Mouse (Mus musculus) kidney, postnatal 36 days (tissue): ENCODE measurements at regions not wholly inside any gene's neighbourhood (a gene's known extent, or its start where the extent isn't known, plus 50 kb on each side); places are given as distances from the start of the nearest gene placed in this dataset.

Source experiments
- DNase-seq, 2 experiments: peaks; one replicate each; pipeline ENCODE4 v3.0.0; 2021 to 2022; ENCODE audit warnings: mixed read lengths in 2 of 2

DNA sequence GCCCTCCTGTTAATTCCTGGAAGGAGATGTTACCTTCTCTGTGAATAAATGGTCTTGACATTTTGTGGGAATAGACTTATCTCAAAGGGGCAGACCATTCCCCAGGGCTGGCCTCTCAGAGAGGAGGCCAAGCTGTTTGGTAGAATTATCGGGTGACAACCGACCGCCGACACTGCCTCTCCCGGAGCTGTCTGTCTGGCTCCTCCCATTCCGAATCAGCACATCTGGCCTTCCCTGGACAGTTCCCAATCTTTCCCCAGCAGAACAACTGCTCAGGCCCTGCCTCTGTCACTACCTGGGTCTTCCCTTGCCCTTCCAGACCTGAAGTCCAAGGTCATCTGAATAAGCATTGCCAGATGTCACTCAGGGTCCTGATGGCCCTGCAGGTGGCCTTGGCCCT is 246.8 kb upstream of the Sdk2 start:
- DNase-seq = no peak

DNA sequence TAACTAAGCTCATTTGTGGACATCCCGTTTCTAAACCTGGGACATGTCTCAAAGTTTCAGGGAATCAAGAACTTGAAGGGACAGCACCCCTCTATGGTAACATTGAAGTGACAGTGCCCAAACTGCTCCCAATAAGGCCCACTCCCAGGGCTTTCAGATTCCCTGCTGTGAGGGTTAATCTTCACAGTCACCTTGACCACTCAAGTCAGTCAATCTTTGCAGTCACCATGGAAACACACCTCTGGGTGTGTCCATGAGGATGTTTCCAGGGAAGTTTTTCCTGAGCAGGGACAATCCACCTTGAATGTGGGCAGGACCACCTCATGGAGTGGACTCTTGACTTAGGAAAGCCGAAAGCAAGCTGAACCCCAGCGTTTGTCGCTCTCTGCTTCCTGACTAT is 244.8 kb upstream of the Sdk2 start:
- DNase-seq = no peak

DNA sequence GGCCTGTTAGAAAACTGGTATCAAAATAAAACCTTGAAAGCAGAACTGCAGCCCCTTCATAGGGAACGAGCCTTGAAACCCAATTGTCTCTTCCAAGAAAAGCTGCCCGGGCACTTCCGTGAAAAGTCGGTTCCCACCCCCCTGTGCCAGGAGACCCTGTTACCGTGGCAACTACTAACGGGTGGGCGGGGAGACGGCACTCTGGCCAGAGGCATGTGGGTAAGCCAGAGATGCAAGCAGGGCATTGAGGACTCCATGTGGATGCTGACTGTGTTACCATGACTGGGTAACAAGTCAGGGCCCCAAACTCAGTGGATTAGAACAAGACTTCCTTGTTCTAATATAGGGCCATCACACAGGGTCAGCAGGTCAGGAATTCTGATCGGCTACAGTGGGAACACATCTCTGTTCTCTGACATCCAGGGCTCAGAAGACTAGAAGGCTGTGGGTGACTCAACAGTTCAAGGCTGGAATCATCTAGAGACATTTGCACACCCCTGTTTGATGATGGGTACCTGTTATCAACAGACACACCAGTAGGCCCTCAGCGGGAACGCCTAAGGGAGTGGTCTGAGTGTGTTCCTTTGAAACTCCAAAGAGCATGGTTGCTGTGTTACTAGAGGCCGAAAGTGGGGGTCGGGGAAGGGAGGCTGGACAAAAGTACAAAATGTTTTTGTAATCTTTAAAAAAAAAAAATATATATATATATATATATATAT is 236.9 kb upstream of the Sdk2 start:
- DNase-seq = no peak

DNA sequence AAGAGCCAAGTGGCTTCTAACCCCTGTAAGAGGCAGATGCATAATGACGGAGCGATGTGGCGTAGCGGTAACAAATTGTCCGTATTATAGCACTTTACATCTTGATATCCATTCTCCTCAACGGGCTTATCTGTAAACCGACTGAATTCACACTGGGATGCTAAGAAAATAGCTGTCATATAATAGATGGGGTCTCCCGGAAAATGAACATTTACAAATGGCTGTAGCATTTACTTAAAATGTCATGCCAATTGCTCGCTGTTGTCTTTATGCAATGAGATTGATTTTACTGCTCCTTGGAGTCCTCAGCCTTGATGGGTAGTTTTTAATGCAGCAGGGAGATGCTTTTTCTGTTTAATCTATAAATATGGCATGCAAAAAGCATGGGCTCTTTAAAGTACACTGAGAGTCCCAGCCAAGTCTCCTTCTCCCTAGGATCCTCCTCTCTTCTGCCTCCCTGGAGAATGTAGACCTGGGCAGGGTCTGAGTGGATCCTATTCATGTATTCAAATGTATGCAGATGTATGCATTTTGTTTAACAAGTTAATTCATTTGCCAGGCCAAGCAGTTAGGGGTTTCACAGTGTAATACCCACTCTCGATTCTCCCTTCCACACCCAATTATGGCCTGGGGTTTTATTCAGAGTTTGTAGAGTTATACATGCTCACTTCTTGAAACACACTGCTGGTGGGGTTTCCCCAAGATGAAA is 233.9 kb upstream of the Sdk2 start:
- no peak for DNase-seq

DNA sequence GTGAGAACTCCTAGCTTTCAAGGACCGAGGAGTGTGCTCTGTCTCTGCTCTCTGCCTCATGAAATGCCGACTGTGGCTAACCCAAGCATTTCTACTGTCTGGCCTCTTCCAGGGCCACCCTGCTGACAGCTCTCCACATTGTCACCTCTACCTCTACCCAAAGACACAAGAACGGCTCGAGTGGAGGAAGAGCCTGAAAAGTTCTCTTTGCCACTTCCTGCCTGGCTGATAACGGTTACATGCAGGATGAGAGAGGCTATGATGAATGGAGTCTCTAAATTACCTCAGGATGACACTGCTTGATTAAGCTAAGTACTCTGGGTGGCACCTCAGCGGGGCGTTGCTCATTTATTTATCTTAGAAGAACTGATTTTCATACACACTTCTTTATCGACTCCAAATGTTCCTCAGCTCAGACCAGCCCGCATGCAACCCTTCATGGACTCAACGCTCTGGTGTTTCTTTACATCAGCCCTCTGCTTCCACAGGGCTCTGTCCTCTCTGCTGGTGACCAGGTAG is 230.0 kb upstream of the Sdk2 start:
- no peak for DNase-seq

DNA sequence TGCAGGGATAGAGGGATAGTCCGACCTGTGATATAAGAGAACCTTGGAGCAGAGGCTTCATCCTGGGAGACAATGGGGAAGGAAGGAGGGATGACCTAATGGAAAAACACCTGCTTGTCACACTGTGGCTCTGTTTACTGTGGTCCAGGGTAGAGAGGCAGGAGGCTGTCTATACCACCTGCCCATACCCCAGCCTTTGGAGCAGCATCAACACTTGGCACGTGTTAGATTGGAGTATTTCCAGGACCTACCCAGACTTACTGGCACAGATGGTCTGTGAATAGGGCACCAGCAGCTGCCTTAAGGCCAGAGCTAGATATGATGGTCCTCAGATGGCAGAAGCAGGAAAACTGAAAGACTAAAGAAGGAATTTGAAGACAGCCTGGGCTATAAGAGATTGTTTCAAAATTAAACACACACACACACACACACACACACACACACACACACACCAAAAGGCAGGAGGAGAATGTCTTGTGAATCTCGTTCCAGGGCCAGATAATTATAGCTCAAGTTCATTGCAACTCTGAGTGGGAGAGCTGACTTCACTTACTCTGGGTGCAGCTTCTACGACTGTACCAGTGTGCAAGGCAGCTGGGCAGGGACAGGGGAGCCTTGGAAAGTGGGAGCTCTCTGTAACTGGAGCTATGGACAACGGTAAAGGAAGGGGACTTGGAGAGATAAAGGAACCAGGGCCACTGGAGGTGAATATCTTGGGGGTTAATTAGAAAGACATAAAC is 227.8 kb upstream of the Sdk2 start:
- no peak for DNase-seq

DNA sequence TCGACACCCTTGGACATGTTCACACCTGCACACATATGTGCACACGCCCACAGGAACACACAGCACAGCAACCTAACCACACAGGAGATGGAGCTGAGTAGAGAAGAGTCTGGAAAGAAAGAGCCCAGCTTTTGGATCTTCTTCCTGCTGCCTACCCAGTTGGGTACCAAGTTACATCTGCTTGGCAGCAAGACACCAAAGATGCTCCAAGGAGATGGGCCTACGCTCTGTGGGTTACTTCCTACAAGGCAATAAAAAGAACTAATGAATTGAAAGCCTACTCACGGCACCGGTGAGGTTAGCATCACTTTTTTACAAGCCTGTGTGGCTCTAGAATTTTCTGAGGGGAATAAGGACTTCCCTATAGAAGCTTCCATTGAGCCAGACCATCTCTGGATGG is 224.4 kb upstream of the Sdk2 start:
- no peak for DNase-seq

DNA sequence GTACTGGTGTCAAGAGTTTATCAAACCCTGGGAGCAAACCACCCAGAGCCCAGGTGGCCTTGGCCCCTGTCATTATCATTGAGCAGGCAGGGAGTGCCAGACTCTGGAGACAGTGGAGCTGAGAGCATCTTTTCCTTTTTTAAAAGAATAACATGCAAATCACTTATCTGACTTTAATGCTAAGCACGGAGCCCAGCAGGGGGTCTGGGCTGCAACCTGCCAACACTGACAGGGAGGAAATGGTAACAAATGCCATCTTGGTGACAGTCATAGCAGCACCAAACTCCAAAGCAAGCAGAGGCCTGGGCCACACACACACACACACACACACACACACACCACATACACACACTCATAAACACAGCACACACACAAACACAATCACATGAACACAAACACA is 223.1 kb upstream of the Sdk2 start:
- DNase-seq = no peak

DNA sequence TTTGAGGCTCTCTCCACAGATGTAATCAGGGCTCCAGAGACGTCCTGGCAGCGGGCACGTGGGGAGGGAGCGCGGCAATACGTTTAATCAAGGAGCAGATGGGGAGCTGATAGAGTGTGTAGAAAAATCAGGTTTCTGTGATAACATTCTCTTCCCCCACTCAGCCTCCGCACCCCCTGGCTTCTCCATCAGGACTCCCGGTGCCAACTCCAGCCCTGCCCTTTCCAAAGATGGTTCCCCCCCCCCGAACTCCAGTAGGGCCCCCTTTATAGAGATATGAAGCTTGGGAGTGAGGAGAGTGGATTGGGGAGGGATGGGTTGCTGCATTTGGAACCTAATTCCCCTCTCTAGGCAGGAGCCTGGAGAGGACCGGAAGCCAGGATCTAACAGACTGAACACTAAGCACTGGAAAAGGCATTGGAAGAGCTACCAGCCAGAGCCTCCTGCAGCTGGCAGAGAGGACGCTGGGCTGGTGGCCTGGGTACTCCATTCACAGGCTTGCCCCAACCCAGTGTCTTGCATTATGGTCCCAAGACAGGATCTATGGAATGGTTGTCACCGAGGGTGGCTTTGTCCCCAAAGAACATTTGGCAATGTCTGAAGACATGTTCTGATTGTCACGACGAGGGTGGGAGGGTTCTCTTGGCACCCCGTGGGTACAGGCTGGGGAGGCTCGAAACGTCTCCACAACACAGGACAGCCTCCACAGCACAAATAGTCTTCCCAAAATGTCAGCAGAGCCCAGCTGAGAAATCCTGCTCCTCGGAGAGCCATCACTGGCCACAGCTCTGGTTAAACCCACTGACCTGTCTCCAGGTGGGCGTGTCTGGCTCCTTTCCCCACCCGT is 218.2 kb upstream of the Sdk2 start:
- DNase-seq = no peak

DNA sequence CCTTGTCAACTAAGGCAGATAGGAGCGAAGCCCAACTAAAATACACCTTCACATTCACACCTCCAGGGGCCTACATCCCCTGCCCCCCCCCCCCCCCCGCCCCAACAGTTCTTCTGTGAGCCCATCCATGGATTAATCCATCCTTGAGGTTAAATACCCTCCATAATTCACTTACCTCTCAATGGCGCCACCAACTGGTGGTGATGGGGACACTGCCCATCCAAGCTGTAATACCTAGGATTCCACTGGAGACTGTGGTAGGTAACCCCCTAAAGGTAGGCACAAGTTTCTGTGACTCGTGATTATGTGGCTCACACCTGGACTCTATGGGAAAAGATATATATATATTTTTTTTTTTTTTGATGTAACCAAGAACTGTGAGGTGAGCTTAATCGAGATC is 216.4 kb upstream of the Sdk2 start:
- DNase-seq = peak in 1 of 2 experiments; percentile 53

DNA sequence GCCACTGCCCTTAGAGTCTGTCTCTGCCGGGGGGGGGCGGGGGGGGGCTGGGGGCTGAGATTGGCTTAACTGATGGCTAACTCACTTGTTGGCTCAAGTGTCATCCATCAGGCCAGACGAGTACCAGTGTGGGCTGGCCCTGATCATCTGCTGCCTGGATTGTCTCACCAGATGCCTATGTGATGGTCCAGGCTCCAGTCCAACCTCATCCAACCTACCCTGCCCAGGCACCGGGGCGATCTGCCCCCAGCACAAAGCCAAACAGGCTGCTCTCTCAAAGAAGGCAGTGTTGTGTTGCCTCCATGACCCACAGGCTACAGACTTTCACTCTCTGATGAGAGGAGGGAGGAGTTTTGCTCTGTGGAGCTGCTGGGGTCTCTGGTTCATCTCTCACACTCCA is 215.7 kb upstream of the Sdk2 start:
- DNase-seq = no peak

DNA sequence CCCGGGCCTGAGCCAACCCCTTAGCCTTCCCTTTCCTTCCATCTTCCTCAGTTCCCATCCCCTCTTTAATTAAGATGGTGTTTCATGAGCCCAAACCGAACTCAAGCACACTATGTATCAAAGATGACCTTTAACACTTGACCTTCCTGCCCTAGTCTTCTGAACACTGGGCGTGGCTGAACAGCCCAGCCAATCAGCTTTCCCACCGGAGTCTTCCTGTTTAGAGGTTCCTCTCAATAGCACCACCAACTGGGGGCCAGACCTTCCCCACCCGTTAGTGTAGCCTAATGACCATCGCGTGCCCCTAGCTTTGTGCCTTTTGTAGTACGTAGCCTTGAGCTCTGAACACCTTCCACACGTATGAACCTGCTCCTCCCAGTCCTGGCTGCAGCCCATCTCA is 215.0 kb upstream of the Sdk2 start:
- no peak for DNase-seq

DNA sequence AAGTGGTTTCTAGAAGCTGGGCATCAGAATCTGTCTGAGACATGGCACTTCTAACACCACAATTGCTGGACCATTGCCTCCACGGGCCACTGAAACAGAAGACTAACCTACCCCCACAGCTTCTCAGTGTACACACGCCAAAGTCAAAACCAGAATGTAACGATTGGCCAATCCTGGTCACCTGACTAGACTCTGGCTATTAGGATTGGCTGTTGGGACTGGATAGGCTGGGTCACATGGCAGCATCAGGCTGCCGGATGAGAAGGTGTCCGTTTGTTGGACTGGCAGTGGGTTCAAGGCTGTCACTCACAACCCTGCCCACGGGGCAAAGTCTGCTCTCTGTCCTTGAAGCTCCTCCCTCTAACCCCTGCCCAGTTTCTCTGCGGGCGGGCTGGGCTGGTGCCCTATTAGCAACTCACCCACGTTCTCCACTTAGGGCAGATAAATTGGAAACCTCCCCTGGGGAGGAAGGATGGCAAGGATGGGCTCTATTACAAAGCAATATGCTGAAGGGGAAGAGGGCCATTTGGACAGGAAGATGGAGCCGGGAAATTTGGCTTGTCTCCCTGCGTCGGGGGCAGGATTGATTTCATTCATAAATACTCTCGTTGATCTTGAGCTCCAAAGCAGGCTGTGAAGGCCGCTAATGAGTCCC is 214.3 kb upstream of the Sdk2 start:
- no peak for DNase-seq

DNA sequence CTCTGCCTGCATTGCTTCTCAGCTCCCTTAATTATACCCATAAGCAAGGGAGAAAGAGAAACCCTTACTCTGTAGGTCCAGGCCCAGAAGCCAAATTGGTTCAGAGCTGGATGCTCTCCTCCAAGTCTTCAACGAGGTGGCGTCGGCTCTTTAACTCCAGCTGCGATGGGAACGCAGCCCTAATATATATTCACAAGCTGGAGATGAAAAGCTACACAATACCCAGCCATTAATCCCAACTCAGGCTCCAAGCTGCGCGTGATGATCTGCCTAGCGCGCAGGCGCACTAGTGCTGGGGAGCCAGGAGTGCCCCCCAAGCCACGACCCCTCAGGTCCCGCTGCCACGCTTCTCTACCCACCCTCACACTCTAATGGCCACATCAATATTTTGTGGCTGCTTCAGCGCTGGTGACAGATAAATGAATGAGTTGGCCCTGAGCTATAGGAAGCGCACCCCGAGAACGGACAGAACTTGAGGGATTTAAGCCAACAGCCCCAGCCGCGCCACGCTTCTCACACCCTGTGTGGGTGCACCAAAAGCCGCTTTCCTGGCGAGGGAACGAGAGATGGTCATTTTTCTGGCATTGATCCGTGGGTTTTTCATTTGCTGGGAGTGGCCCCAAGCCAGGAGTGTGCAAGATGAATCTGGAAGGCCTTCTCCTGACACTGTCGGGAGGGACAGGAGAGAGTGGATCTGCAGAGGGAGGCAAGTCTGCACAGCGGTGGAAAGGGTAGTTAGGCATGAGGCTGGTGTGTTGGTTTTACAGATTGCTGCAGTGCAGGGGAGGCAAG is 210.9 kb upstream of the Sdk2 start:
- no peak for DNase-seq

DNA sequence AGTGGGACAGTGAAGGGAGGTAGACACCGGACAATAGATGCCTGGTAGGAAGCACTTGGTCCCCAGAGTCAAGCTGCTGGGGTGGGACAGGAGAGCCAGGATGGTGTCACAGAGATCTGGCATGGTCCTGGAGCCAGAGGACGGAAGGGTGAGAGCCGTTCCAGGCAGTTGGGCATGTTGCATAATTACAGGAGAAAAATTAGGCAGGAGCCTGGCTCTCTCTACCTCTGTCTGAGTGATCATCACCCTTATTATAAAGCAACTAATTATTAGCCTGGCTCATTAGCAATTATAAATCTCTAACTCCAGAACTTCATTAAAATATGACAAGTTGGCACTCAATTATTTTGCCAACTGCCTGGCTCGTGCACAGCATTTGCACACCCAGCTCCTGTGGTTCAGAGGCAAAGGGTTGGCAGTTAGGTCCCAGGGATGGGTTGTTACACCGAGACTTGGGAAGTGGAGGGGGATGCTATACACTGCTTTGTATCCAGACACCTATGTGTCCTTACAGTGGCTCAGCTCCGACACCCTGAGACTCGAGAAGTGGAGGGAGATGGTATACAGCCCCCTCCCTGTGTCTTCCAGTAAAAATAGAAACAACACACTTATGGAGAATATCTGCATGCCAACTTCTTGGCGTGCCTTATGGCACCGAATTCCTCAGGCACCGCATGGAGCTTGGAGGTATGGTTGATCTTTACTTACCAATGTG is 203.7 kb upstream of the Sdk2 start:
- no peak for DNase-seq

DNA sequence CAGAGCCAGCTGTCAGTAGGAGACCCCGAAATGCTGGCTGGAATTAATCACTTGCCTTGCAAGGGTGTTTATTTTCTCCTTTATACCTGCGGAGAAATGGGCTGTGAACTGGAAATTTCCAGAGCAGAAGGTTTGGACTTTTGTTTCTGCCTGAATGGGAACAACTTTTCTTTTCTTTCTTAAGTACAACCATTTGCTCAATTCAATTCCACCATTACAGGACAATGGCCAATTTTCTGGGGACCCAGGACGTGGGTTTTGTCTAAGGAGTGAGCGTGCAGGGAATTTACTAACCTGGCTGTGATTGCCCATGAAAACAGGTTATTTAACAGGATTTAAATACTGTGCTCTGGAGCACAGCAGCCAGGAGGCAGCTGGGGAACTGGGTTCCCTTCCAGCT is 195.1 kb upstream of the Sdk2 start:
- no peak for DNase-seq

DNA sequence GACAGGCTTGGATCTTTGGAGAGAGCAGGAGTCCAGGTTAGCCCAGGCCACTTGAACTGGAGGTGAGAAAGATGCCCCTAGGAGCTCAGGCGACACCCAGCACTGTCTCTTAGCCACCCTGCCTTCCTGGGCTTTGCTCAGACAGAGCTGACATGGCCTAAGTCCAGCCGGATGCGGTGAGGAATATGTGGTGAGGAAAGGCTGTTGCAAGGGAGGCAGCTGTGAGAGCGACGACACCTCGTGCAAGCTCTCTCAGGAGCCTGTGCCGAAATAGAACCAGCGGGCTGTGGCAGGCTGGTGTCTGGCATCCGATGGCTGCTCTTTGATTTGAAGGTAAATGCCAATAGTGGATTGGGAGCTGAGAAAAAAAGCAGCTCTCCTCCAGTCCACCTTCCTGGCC is 191.4 kb upstream of the Sdk2 start:
- no peak for DNase-seq

DNA sequence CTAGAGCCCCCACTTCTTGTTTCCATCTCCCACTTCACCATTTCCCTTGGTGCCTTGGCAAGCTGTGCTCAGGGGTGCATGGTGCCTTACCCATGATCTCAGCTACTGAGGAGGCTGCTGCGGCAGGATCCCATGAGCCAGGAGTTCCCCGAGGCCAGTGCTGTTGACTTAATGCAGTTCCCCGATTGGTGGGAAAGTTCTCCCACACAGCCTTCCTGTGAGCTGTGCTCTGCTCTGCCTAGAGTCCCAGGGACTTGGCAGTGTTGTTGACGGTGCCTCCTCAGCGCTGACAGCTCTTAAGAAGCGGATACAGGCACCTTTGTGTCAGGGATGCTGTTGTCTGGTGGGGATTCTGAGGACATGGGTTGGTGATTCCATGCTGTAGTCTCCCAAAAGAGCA is 190.9 kb upstream of the Sdk2 start:
- DNase-seq = no peak

DNA sequence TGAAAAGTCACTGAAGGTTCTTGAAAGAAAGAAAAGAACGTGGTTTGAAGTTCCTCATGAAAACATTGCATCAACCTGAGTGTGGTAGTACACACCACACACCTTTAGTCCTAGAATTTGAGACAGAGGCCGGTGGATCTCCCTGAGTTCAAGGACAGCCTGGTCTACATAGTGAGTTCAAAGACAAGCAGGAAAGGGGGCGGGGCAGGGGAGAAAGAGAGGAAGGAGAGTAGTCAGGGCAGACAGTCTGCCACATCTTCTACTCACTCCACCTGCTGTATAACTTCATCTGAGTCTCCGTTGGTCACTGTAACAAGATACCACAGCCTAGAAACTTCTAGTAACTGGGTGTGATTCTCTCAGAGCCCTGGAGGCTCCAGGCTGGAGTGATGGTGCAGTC is 190.2 kb upstream of the Sdk2 start:
- DNase-seq = no peak

DNA sequence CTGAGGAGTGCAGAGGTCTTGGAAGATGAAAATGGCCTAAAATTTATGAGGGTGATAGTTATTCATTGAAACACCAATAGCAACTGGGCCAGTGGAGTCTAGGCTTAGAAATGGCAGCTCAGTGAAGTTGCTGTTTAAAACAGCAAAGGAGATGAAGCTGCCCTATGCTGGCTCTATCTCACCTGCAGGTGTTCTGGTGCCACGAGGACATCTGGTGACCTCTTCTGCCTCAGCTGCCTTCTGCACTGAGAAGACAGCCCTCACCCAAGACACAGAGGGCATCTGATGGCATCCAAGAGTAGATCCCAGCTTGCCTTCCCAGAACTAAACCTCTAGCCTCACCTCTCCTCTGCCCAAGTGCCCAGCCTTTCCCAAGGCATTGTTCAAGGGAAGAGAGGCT is 187.5 kb upstream of the Sdk2 start:
- DNase-seq = no peak

DNA sequence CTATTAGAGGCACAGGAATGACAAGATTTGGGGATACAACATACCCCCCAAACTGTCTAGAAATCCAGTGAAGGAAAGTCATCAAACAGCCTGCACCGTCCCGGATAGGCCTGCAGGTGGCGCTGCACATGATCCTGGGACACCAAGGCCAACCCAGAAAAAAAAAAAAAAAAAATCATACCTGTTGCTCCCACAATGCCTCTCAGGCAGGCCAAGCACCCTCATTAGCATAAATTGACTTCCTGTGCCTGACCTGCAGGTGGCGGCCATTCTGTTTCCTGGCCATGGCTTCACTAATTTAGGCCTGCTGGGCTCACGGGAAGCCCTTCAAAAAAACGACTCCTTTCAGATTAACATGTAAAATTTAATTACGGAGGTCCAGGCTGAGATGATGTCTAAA is 184.8 kb upstream of the Sdk2 start:
- DNase-seq = peak in 1 of 2 experiments; percentile 28
